Comparison of ENCODE assay signal across 11 mouse cellular contexts in genomic region chr11:29579610-29580009, GRCm38 (mm10). TPM values are rescaled to one million over a fixed set of nuclear protein-coding genes. Genes with fewer than 3 reads are reported as not detected.
A peak's percentile ranks its signal among the peaks of the same experiment; 100 is the strongest.
DNase-seq lines count a peak whose midpoint lies in the region; ATAC-seq and TF ChIP-seq lines count a peak whose summit lies in the region.
"Had no signal": no experiment of that assay in that cellular context is flagged by ENCODE, and none has a peak within 500 bp of the region (broad histone marks: within the 10 kb centered on the region; RNA-seq: fewer than 3 reads in every experiment).

No protein-coding gene starts in this region.

- TF ChIP-seq POLR2A in liver, adult 2 months (IDR thresholded peaks at IDR 0.05; ENCODE audit: extremely low read depth, insufficient read depth, low read length), result no peak
- no peak for TF ChIP-seq POLR2A in brain, embryonic 14.5 days (IDR thresholded peaks at IDR 0.05; ENCODE audit: borderline replicate concordance, extremely low read depth, insufficient read depth, insufficient read length, poor library complexity, severe bottlenecking)

- no peak overlapping the region for H3K9ac ChIP-seq in liver, adult 2 months (ENCODE audit: low read depth, low read length)
- H3K9ac ChIP-seq in liver, embryonic 11.5 days (ENCODE audit: low read depth, low read length), result no peak overlapping the region
- H3K9ac ChIP-seq: liver, embryonic 13.5 days had no signal

- peak; percentile 28 for TF ChIP-seq CTCF in liver, adult 2 months (IDR thresholded peaks at IDR 0.05; ENCODE audit: low read depth, low read length)
- peak; percentile 36; the same call in 1 of the 2 replicates for TF ChIP-seq CTCF in brain, embryonic 14.5 days (IDR thresholded peaks at IDR 0.05; ENCODE audit: borderline replicate concordance, extremely low read depth, insufficient read depth, insufficient read length)

- no peak overlapping the region for H3K27ac ChIP-seq in liver, adult 2 months (replicated peaks; ENCODE audit: insufficient read depth, low read depth, low read length)
- H3K27ac ChIP-seq in liver, embryonic 11.5 days (ENCODE audit: low read depth, low read length), result no peak overlapping the region
- H3K27ac ChIP-seq: heart, embryonic 10.5 days; liver, embryonic 13.5 days had no signal

- H3K27me3 ChIP-seq in liver, adult 2 months (ENCODE audit: control insufficient read depth, insufficient read depth, low read length), result no peaks in the 10 kb centered on the region
- no peaks in the 10 kb centered on the region for H3K27me3 ChIP-seq in liver, embryonic 11.5 days (replicated peaks; ENCODE audit: control insufficient read depth, insufficient read depth, low read length)
- H3K27me3 ChIP-seq: liver, embryonic 13.5 days had no signal

- no peak overlapping the region for H3K4me3 ChIP-seq in liver, adult 2 months (ENCODE audit: insufficient read depth, low read depth, low read length)
- H3K4me3 ChIP-seq in liver, embryonic 11.5 days (ENCODE audit: low read depth, low read length), result no peak overlapping the region
- H3K4me3 ChIP-seq: heart, embryonic 10.5 days; liver, embryonic 13.5 days had no signal

- H3K4me1 ChIP-seq in liver, adult 2 months (ENCODE audit: control insufficient read depth, insufficient read depth, low read length), result no peaks in the 10 kb centered on the region
- H3K4me1 ChIP-seq in liver, embryonic 11.5 days (replicated peaks; ENCODE audit: control insufficient read depth, insufficient read depth, low read length), result no peaks in the 10 kb centered on the region
- H3K4me1 ChIP-seq: heart, embryonic 10.5 days; liver, embryonic 13.5 days had no signal

- H3K4me2 ChIP-seq in liver, embryonic 11.5 days, result no peak overlapping the region
- H3K4me2 ChIP-seq: liver, embryonic 13.5 days had no signal

- no peaks in the 10 kb centered on the region for H3K9me3 ChIP-seq in liver, embryonic 11.5 days (ENCODE audit: control insufficient read depth, low read length)
- H3K9me3 ChIP-seq: heart, embryonic 10.5 days; liver, embryonic 13.5 days had no signal

- no peak for ATAC-seq in cerebellum, adult (ENCODE audit: insufficient number of reproducible peaks, low FRiP score, low TSS enrichment)
- ATAC-seq in liver, embryonic 11.5 days (replicated peaks; ENCODE audit: low FRiP score), result no peak

- no peaks in the 10 kb centered on the region for H3K79me2 ChIP-seq in liver, adult 2 months (ENCODE audit: control insufficient read depth, insufficient read depth, low read length)

- no peaks in the 10 kb centered on the region for H3K36me3 ChIP-seq in liver, adult 2 months (ENCODE audit: control insufficient read depth, insufficient read depth, low read length)
- no peaks in the 10 kb centered on the region for H3K36me3 ChIP-seq in liver, embryonic 11.5 days (ENCODE audit: control insufficient read depth, insufficient read depth, low read length)
- H3K36me3 ChIP-seq: heart, embryonic 10.5 days; liver, embryonic 13.5 days had no signal

- DNase-seq in cerebellum, postnatal 10 days, result peak; percentile 6 to 20
- peak; percentile 10 for DNase-seq in liver, adult 2 months (ENCODE audit: extremely low read depth, low read depth, low spot score)
- no peak for DNase-seq in liver, embryonic 11.5 days (ENCODE audit: low spot score)
- DNase-seq in brain, embryonic 14.5 days (ENCODE audit: low read depth), result no peak
- peak; percentile 32 for DNase-seq in retina, embryonic 14.5 days (ENCODE audit: low spot score)
- DNase-seq in ovary, adult 18-20 months (ENCODE audit: low spot score), result no peak
- no peak for DNase-seq in right cerebral cortex, postnatal 4 days
- DNase-seq: liver, embryonic 13.5 days had no signal

RNA-seq across cellular contexts. Expression of gene Rps27a, which starts 31.7 kb away (rescaled TPM):
- total RNA-seq in liver, adult 2 months (2014; rRNA removed), result 499 and 521 TPM in 2 replicates
- 58.8 and 67.0 TPM in 2 replicates for polyA plus RNA-seq in liver, adult 2 months (2012; rRNA removed)
- 1,425 and 1,526 TPM in 2 replicates for polyA plus RNA-seq in liver, embryonic 11.5 days (2014; fragmentation: Nextera tagmentation; extraction: Ambion mirVana)
- polyA plus RNA-seq in brain, embryonic 14.5 days (2012; rRNA removed), result 884 and 893 TPM in 2 replicates

RNA-seq across cellular contexts. Expression of gene Clhc1, which starts 31.9 kb away (rescaled TPM):
- 0.28 TPM in 1 of 2 replicates, not detected in the other for total RNA-seq in liver, adult 2 months (2014; rRNA removed)
- not detected in 2 replicates for polyA plus RNA-seq in liver, adult 2 months (2012; rRNA removed)
- 0.10 and 0.12 TPM in 2 replicates for polyA plus RNA-seq in liver, embryonic 11.5 days (2014; fragmentation: Nextera tagmentation; extraction: Ambion mirVana)
- 0.23 and 0.24 TPM in 2 replicates for polyA plus RNA-seq in brain, embryonic 14.5 days (2012; rRNA removed)
- polyA plus RNA-seq: spleen, adult 2 months had no signal

RNA-seq across cellular contexts. Expression of gene Mtif2, which starts 53.4 kb away (rescaled TPM):
- 23.4 and 26.2 TPM in 2 replicates for total RNA-seq in liver, adult 2 months (2014; rRNA removed)
- 8.3 and 12.7 TPM in 2 replicates for polyA plus RNA-seq in liver, adult 2 months (2012; rRNA removed)
- polyA plus RNA-seq in liver, embryonic 11.5 days (2014; fragmentation: Nextera tagmentation; extraction: Ambion mirVana), result 38.3 and 44.7 TPM in 2 replicates
- polyA plus RNA-seq in brain, embryonic 14.5 days (2012; rRNA removed), result 27.1 and 30.6 TPM in 2 replicates

Comparison
In these comparisons a context has a peak if more than half of its experiments do, and no peak if none do; other contexts are left out.
1. DNase-seq: peak in cerebellum, postnatal 10 days (2 of 2), liver, adult 2 months (single experiment) and retina, embryonic 14.5 days (single experiment); none in liver, embryonic 11.5 days (single experiment), brain, embryonic 14.5 days (single experiment), ovary, adult 18-20 months (single experiment) and right cerebral cortex, postnatal 4 days (single experiment).
2. RNA of gene Rps27a, which starts 31.7 kb away (polyA plus RNA-seq): 1,425 to 1,526 TPM in liver, embryonic 11.5 days and 884 to 893 TPM in brain, embryonic 14.5 days; 58.8 to 67.0 TPM in liver, adult 2 months; every median in the first group is over 10 times any median in the second.